Mouse (Mus musculus) midbrain, postnatal 0 days (tissue): ENCODE results near the gene Slc25a16. TPM values are rescaled to one million over a fixed set of nuclear protein-coding genes. Genes with fewer than 3 reads are reported as not detected.

ENCODE experiments used
- ATAC-seq: fragments of 200-750 bp; cut with Nextera tagmentation; 2 replicates; pipeline ENCODE4 v1.8.0; 2017; ENCODE audit warnings: moderate number of reproducible peaks, mild to moderate bottlenecking, moderate TSS enrichment, moderate library complexity; ENCODE audit not compliant: low FRiP score
- DNase-seq: peaks from one replicate; pipeline ENCODE4 v3.0.0-alpha.2; 2015; ENCODE audit warnings: low spot score
- H3K27ac ChIP-seq: fragments of 300-500 bp; sonication (generic); 2 replicates; pipeline ENCODE4 v1.5.1; 2014; ENCODE audit warnings: low read depth, mild to moderate bottlenecking, low read length, mixed read lengths
- H3K27me3 ChIP-seq: fragments of 300-500 bp; sonication (generic); 2 replicates; pipeline ENCODE4 v1.6.1; 2014; ENCODE audit warnings: low read length, control low read depth, mixed read lengths; ENCODE audit not compliant: insufficient read depth
- H3K36me3 ChIP-seq: fragments of 300-500 bp; sonication (generic); 2 replicates; pipeline ENCODE4 v1.6.1; 2014; ENCODE audit warnings: low read length, control low read depth, mixed read lengths; ENCODE audit not compliant: insufficient read depth
- H3K4me1 ChIP-seq: fragments of 300-500 bp; sonication (generic); 2 replicates; pipeline ENCODE4 v1.6.1; 2014; ENCODE audit warnings: mild to moderate bottlenecking, control low read depth, antibody characterized with exemption, low read length, mixed read lengths; ENCODE audit not compliant: insufficient read depth
- H3K4me2 ChIP-seq: fragments of 300-500 bp; sonication (generic); 2 replicates; pipeline ENCODE4 v1.6.1; 2014; ENCODE audit warnings: low read depth, mild to moderate bottlenecking, low read length, mixed read lengths; ENCODE audit not compliant: poor library complexity, severe bottlenecking
- H3K4me3 ChIP-seq: fragments of 300-500 bp; sonication (generic); 2 replicates; pipeline ENCODE4 v1.5.1; 2014; ENCODE audit warnings: low read depth, mild to moderate bottlenecking, low read length, moderate library complexity
- H3K9ac ChIP-seq: fragments of 300-500 bp; sonication (generic); replicated peaks from 2 replicates; pipeline ENCODE4 v1.6.1; 2014; ENCODE audit warnings: mild to moderate bottlenecking, low read length, moderate library complexity, mixed read lengths; ENCODE audit not compliant: poor library complexity, severe bottlenecking
- H3K9me3 ChIP-seq: fragments of 300-500 bp; sonication (generic); 2 replicates; pipeline ENCODE4 v1.6.1; 2016; ENCODE audit warnings: low read length, control low read depth
- CTCF ChIP-seq: IDR thresholded peaks from 2 replicates; pipeline ENCODE4 v1.5.1; 2016; ENCODE audit warnings: antibody characterized with exemption, mild to moderate bottlenecking
- WGBS: fragments of 180-500 bp; shearing (Covaris S2); extraction: QIAGEN DNeasy Blood & Tissue Kit; methylation state at CpG from one replicate; pipeline ENCODE4 v1.1.7; 2014; 5-methylcytosine and 5-hydroxymethylcytosine counted together
- polyA plus RNA-seq: library from polyadenylated mRNA; unstranded; fragments of >200 nt; fragmentation: Nextera tagmentation; extraction: Ambion mirVana; gene quantifications from 2 replicates; pipeline ENCODE4 v1.2.1, GENCODE M21; 2015
- total RNA-seq: library from RNA; depleted of rRNA; stranded (reverse); fragments of >200 nt; gene quantifications from 2 replicates; pipeline ENCODE4 v1.2.3, GENCODE M21; 2014

Slc25a16 gene
- total and polyA plus RNA-seq, 2 experiments from 2014 or later, result 13.7 to 19.0 TPM

- TF ChIP-seq CTCF, result no peak
- ATAC-seq, result no peak
These were observed 9.3 kb upstream of the Slc25a16 start for GRCm38 (mm10) chr10:62911120-62911519.

GRCm38 (mm10) chr10:62918985-62919384, 1.4 kb upstream of the Slc25a16 start:
- no peaks in the 10 kb centered on the region for H3K27me3 ChIP-seq
- no peak for TF ChIP-seq CTCF
- DNase-seq, result no peak
- H3K4me2 ChIP-seq, result no peak overlapping the region
- 93% methylated on average over 3 of the region's 3 CpGs for WGBS
- no peak overlapping the region for H3K27ac ChIP-seq
- H3K4me3 ChIP-seq, result no peak overlapping the region
- H3K9ac ChIP-seq, result no peak overlapping the region
- no peak for ATAC-seq
- H3K9me3 ChIP-seq, result no peaks in the 10 kb centered on the region
- no peaks in the 10 kb centered on the region for H3K4me1 ChIP-seq
- no peaks in the 10 kb centered on the region for H3K36me3 ChIP-seq

More at GRCm38 (mm10) chr10:62911120-62911519, 9.3 kb upstream of the Slc25a16 start:
- no peak overlapping the region for H3K27ac ChIP-seq
- 94% methylated on average over 2 of the region's 2 CpGs for WGBS
- no peak overlapping the region for H3K4me3 ChIP-seq
- H3K36me3 ChIP-seq, result no peaks in the 10 kb centered on the region
- no peaks in the 10 kb centered on the region for H3K27me3 ChIP-seq
- no peak for DNase-seq
- no peak overlapping the region for H3K4me2 ChIP-seq
- no peaks in the 10 kb centered on the region for H3K9me3 ChIP-seq
- no peaks in the 10 kb centered on the region for H3K4me1 ChIP-seq
- no peak overlapping the region for H3K9ac ChIP-seq

GRCm38 (mm10) chr10:62920766-62921156, 328 bp downstream of the Slc25a16 start:
- Histone ChIP-seq H3K36me3 (no peaks in the 10 kb centered on the region), H3K4me1 (no peaks in the 10 kb centered on the region), H3K9me3 (no peaks in the 10 kb centered on the region), H3K9ac (peak overlapping the region; percentile 93), H3K27me3 (no peaks in the 10 kb centered on the region), H3K4me3 (peak overlapping the region; percentile 99), H3K4me2 (peak overlapping the region; percentile 70), H3K27ac (peak overlapping the region; percentile 90)
- ATAC-seq, result peak; percentile 69
- DNase-seq, result no peak
- 0% methylated on average over 22 of the region's 29 CpGs for WGBS
- no peak for TF ChIP-seq CTCF

- ATAC-seq (no peak), DNase-seq (no peak)
- TF ChIP-seq CTCF, result no peak
- no peak overlapping the region for H3K9ac ChIP-seq
- 88% methylated on average over 4 of the region's 4 CpGs for WGBS
- no peaks in the 10 kb centered on the region for H3K9me3 ChIP-seq
- H3K27ac ChIP-seq, result no peak overlapping the region
- H3K4me3 ChIP-seq, result no peak overlapping the region
- H3K27me3 ChIP-seq, result no peaks in the 10 kb centered on the region
- H3K4me2 ChIP-seq, result no peak overlapping the region
- no peaks in the 10 kb centered on the region for H3K4me1 ChIP-seq
- peaks cover 10% of the 10 kb centered on the region for H3K36me3 ChIP-seq
These were observed 3.7 kb downstream of the Slc25a16 start for GRCm38 (mm10) chr10:62924096-62924635.

GRCm38 (mm10) chr10:62932381-62932780, 11.9 kb downstream of the Slc25a16 start:
- 97% methylated on average over 1 of the region's 1 CpGs for WGBS

GRCm38 (mm10) chr10:62944975-62945580, 24.6 kb downstream of the Slc25a16 start:
- H3K9ac ChIP-seq, result no peak overlapping the region
- 90% methylated on average over 10 of the region's 10 CpGs for WGBS
- H3K27ac ChIP-seq, result no peak overlapping the region
- DNase-seq, result no peak
- no peaks in the 10 kb centered on the region for H3K27me3 ChIP-seq
- no peaks in the 10 kb centered on the region for H3K4me1 ChIP-seq
- no peak for TF ChIP-seq CTCF
- ATAC-seq, result no peak
- no peak overlapping the region for H3K4me2 ChIP-seq
- no peaks in the 10 kb centered on the region for H3K9me3 ChIP-seq
- H3K4me3 ChIP-seq, result no peak overlapping the region
- peaks cover 23% of the 10 kb centered on the region for H3K36me3 ChIP-seq

More at GRCm38 (mm10) chr10:62932381-62932780, 11.9 kb downstream of the Slc25a16 start:
- TF ChIP-seq CTCF, result peak; percentile 22; the same call in 1 of the 2 replicates
- Histone ChIP-seq H3K27me3 (no peaks in the 10 kb centered on the region), H3K36me3 (peaks cover 26% of the 10 kb centered on the region), H3K9ac (no peak overlapping the region), H3K4me3 (no peak overlapping the region), H3K4me2 (no peak overlapping the region), H3K9me3 (no peaks in the 10 kb centered on the region), H3K27ac (no peak overlapping the region), H3K4me1 (no peaks in the 10 kb centered on the region)
- DNase-seq (no peak), ATAC-seq (no peak)
